Mouse (Mus musculus) skeletal muscle tissue, postnatal 0 days (tissue): ENCODE data around the gene Npl. TPM values are rescaled to one million over a fixed set of nuclear protein-coding genes. Genes with fewer than 3 reads are reported as not detected.

Experiments used
- polyA plus RNA-seq: library from polyadenylated mRNA; unstranded; fragments of >200 nt; fragmentation: Nextera tagmentation; extraction: Ambion mirVana; gene quantifications from 2 replicates; pipeline ENCODE4 v1.2.1, GENCODE M21; 2015

Gene Npl
- polyA plus RNA-seq: 8.0 and 18.4 TPM in 2 replicates

GRCm38 (mm10) chr1:153549536-153550199, at the start of gene Npl:
Npl (minus strand) TSS chr1:153550045.

GRCm38 (mm10) chr1:153487500-153487879, 62.4 kb downstream of the Npl start, which contains the start of gene Dhx9:
Dhx9 (minus strand) TSS chr1:153487660.

Other genes starting within 250 kb of the Npl start
- 49.9 and 56.9 TPM in 2 replicates for gene Lamc1, start 217.3 kb downstream of the Npl start, polyA plus RNA-seq
- 0.17 and 0.45 TPM in 2 replicates for gene Shcbp1l, start 124.9 kb downstream of the Npl start, polyA plus RNA-seq
- 11.5 and 11.6 TPM in 2 replicates for gene Dhx9, start 62.4 kb downstream of the Npl start, polyA plus RNA-seq
- 0.16 and 0.22 TPM in 2 replicates for gene Rgs8, start 103.0 kb upstream of the Npl start, polyA plus RNA-seq
- 11.1 and 12.6 TPM in 2 replicates for gene Rgs16, start 190.3 kb upstream of the Npl start, polyA plus RNA-seq
- 9.7 and 10.2 TPM in 2 replicates for gene Rnasel, start 199.4 kb upstream of the Npl start, polyA plus RNA-seq